Mouse (Mus musculus) frontal cortex, adult (tissue): ENCODE data around the gene Olfr1113.
"Not testable (repeated sequence)": the region's sequence is repeated elsewhere in the genome, so short reads cannot be mapped to it uniquely, and the experiment has no call there.

Experiments used
- ATAC-seq: cut with Nextera tagmentation; 2 replicates; pipeline ENCODE4 v1.9.2; 2017; ENCODE audit warnings: mild to moderate bottlenecking, moderate library complexity, mixed read lengths; ENCODE audit not compliant: low TSS enrichment

Olfr1113 gene

GRCm38 (mm10) chr2:87208670-87209069 lies at the start of gene Olfr1113:
Gene Olfr1113, plus strand, starts transcription at chr2:87208970.
- ATAC-seq = no peak

GRCm38 (mm10) chr2:87167731-87168130 lies 41.0 kb upstream of the Olfr1113 start:
- ATAC-seq = not testable (repeated sequence)

GRCm38 (mm10) chr2:87187498-87187897 lies 21.3 kb upstream of the Olfr1113 start, which contains the start of gene Olfr1112:
Gene Olfr1112, plus strand, starts transcription at chr2:87187798.
- ATAC-seq = no peak

- no peak for ATAC-seq
Measured at GRCm38 (mm10) chr2:87247713-87248112, 38.9 kb downstream of the Olfr1113 start, which contains the start of gene Olfr1115. Gene Olfr1115, plus strand, starts transcription at chr2:87248013.
